9 mouse cellular contexts compared by ENCODE assay signal in the genomic region with DNA sequence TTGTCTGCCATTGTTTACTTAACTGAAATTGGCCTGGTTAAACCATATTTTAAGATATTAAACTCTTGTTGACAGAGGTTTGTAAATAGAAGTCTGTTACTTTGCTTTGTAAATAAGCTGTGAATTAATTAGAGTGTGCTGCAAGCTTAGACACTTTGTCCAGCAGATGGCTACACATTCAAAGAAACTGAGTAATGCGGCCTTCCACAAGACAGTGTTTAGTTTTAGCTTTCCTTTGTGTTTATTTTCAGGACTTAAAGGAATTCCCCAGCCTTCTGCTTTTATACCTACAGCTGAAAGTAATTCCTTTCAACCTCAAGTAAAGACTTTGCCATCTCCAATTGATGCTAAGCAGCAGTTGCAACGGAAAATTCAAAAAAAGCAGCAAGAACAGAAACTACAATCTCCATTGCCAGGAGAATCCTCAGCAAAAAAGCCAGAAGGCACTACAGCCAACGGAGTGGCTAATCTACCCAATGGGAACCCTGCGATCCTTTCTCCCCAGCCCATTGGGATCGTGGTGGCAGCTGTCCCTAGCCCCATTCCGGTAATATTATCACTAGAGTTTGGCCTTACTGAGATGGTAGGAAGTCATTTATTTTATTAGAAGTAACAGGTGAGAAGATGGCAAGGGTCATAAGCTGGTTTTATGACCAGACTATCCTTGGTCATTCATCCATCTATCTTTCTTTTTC. TPM values are rescaled to one million over a fixed set of nuclear protein-coding genes. Genes with fewer than 3 reads are reported as not detected.
DNase-seq lines count a peak whose midpoint lies in the region; ATAC-seq and TF ChIP-seq lines count a peak whose summit lies in the region.
"Had no signal": no experiment of that assay in that cellular context is flagged by ENCODE, and none has a peak within 500 bp of the region (broad histone marks: within the 10 kb centered on the region; RNA-seq: fewer than 3 reads in every experiment).

No protein-coding gene starts in this region.

- no peaks in the 10 kb centered on the region for H3K27me3 ChIP-seq in heart, adult 2 months (ENCODE audit: control insufficient read depth, insufficient read depth, low read length)
- H3K27me3 ChIP-seq in neural tube, embryonic 15.5 days (replicated peaks): no peaks in the 10 kb centered on the region
- no peaks in the 10 kb centered on the region for H3K27me3 ChIP-seq in hindbrain, embryonic 14.5 days (ENCODE audit: control insufficient read depth, insufficient read depth, low read length)
- no peaks in the 10 kb centered on the region for H3K27me3 ChIP-seq in stomach, postnatal 0 days (ENCODE audit: control insufficient read depth, insufficient read depth, low read length)

- H3K4me3 ChIP-seq in heart, adult 2 months: no peak overlapping the region
- no peak overlapping the region for H3K4me3 ChIP-seq in neural tube, embryonic 15.5 days (replicated peaks)
- H3K4me3 ChIP-seq in hindbrain, embryonic 14.5 days (replicated peaks; ENCODE audit: low read length): no peak overlapping the region
- H3K4me3 ChIP-seq in stomach, postnatal 0 days (ENCODE audit: low read depth, low read length): no peak overlapping the region

- no peak overlapping the region for H3K9ac ChIP-seq in heart, adult 2 months (ENCODE audit: low read depth, low read length)
- no peak overlapping the region for H3K9ac ChIP-seq in neural tube, embryonic 15.5 days (replicated peaks)
- no peak overlapping the region for H3K9ac ChIP-seq in hindbrain, embryonic 14.5 days
- H3K9ac ChIP-seq in stomach, postnatal 0 days (ENCODE audit: low read length): no peak overlapping the region

- DNase-seq in heart, adult 2 months: no peak
- no peak for DNase-seq in heart, adult 8-10 months (ENCODE audit: low spot score)
- DNase-seq in neural tube, embryonic 10.5 days (ENCODE audit: extremely low spot score, low spot score): no peak
- peak; percentile 52 for DNase-seq in hindbrain, embryonic 14.5 days (ENCODE audit: low spot score)
- no peak for DNase-seq in stomach, postnatal 0 days (ENCODE audit: low spot score)
- DNase-seq in thymus, postnatal 10 days (ENCODE audit: low spot score in 2 of 2): no peak
- DNase-seq: heart, postnatal 14 days had no signal

- H3K4me2 ChIP-seq in neural tube, embryonic 15.5 days: no peak overlapping the region
- H3K4me2 ChIP-seq in hindbrain, embryonic 14.5 days (replicated peaks): no peak overlapping the region
- no peak overlapping the region for H3K4me2 ChIP-seq in stomach, postnatal 0 days (replicated peaks; ENCODE audit: low read depth)

- intact Hi-C loops in heart, adult 2 months (cut with DNase I): loop anchor here (10.0 kb wide), 1 partner anchor 270 kb away; no protein-coding TSS in a partner anchor

- WGBS in heart, adult 2 months: 69% methylated on average over 6 of the region's 6 CpGs
- 61% methylated on average over 6 of the region's 6 CpGs for WGBS in neural tube, embryonic 15.5 days
- WGBS in hindbrain, embryonic 14.5 days: 70% methylated on average over 6 of the region's 6 CpGs
- 42% methylated on average over 6 of the region's 6 CpGs for WGBS in stomach, postnatal 0 days

- no peak for TF ChIP-seq POLR2A in heart, adult 2 months (IDR thresholded peaks at IDR 0.05; ENCODE audit: insufficient read depth, low read depth, low read length)

- peak; percentile 67 for TF ChIP-seq CTCF in heart, adult 2 months (IDR thresholded peaks at IDR 0.05)
- TF ChIP-seq CTCF in stomach, postnatal 0 days (IDR thresholded peaks at IDR 0.05; ENCODE audit: low read depth): peak; percentile 78

- no peak overlapping the region for H3K27ac ChIP-seq in heart, adult 2 months
- peak overlapping the region; percentile 48; the same call in 1 of the 2 replicates for H3K27ac ChIP-seq in neural tube, embryonic 15.5 days (replicated peaks)
- H3K27ac ChIP-seq in hindbrain, embryonic 14.5 days: 0 out of 2 replicates have a peak overlapping the region, but pooled peaks have one; percentile 36
- no peak overlapping the region for H3K27ac ChIP-seq in stomach, postnatal 0 days (replicated peaks)

- no peak for TF ChIP-seq EP300 in heart, adult 2 months (IDR thresholded peaks at IDR 0.05; ENCODE audit: insufficient read depth, low read depth, low read length)
- TF ChIP-seq EP300 in stomach, postnatal 0 days (optimal IDR thresholded peaks at IDR 0.05): peak; percentile 41

- no peaks in the 10 kb centered on the region for H3K4me1 ChIP-seq in heart, adult 2 months (ENCODE audit: control insufficient read depth, insufficient read depth, low read length)
- no peaks in the 10 kb centered on the region for H3K4me1 ChIP-seq in neural tube, embryonic 15.5 days
- H3K4me1 ChIP-seq in hindbrain, embryonic 14.5 days (replicated peaks; ENCODE audit: control insufficient read depth, insufficient read depth, low read length): no peaks in the 10 kb centered on the region
- H3K4me1 ChIP-seq in stomach, postnatal 0 days (replicated peaks; ENCODE audit: control insufficient read depth, insufficient read depth): no peaks in the 10 kb centered on the region; the same call in 1 of the 2 replicates

- peaks cover 3% of the 10 kb centered on the region for H3K36me3 ChIP-seq in heart, adult 2 months (ENCODE audit: control insufficient read depth, insufficient read depth, low read length)
- peaks cover 45% of the 10 kb centered on the region for H3K36me3 ChIP-seq in neural tube, embryonic 15.5 days
- H3K36me3 ChIP-seq in hindbrain, embryonic 14.5 days (replicated peaks; ENCODE audit: control insufficient read depth, insufficient read depth): peaks cover 61% of the 10 kb centered on the region
- peaks cover 20% of the 10 kb centered on the region for H3K36me3 ChIP-seq in stomach, postnatal 0 days (ENCODE audit: control insufficient read depth, insufficient read depth, low read length)

- no peak for ATAC-seq in neural tube, embryonic 15.5 days (ENCODE audit: low FRiP score)
- ATAC-seq in hindbrain, embryonic 14.5 days (ENCODE audit: low FRiP score): no peak
- no peak for ATAC-seq in stomach, postnatal 0 days (ENCODE audit: low FRiP score, low TSS enrichment)
- no peak for ATAC-seq in monocyte, adult 5-6 weeks (replicated peaks; ENCODE audit: insufficient number of reproducible peaks, low FRiP score, low TSS enrichment, poor library complexity, severe bottlenecking)

- H3K79me2 ChIP-seq in heart, adult 2 months (replicated peaks; ENCODE audit: control insufficient read depth, insufficient read depth, low read length): no peaks in the 10 kb centered on the region; the same call in 1 of the 2 replicates

- H3K9me3 ChIP-seq in neural tube, embryonic 15.5 days (replicated peaks): no peaks in the 10 kb centered on the region
- no peaks in the 10 kb centered on the region for H3K9me3 ChIP-seq in hindbrain, embryonic 14.5 days (ENCODE audit: control insufficient read depth, low read length)
- H3K9me3 ChIP-seq in stomach, postnatal 0 days (ENCODE audit: control insufficient read depth, low read length): no peaks in the 10 kb centered on the region

RNA-seq across cellular contexts. Expression of gene Nedd4, which starts 47.2 kb away (rescaled TPM):
- total RNA-seq in heart, adult 2 months (2021): 100 to 1,000 TPM; 317 to 357 TPM
- polyA plus RNA-seq in heart, adult 2 months (2012; rRNA removed): 129 and 289 TPM in 2 replicates
- 100 to 1,000 TPM; 344 to 366 (median 354) TPM for total RNA-seq in heart, adult 8-10 months (2022)
- polyA plus RNA-seq in neural tube, embryonic 15.5 days (2015; fragmentation: Nextera tagmentation; extraction: Ambion mirVana): 375 and 397 TPM in 2 replicates
- polyA plus RNA-seq in hindbrain, embryonic 14.5 days (2014; fragmentation: Nextera tagmentation; extraction: Ambion mirVana): 478 and 513 TPM in 2 replicates
- 175 and 195 TPM in 2 replicates for polyA plus RNA-seq in stomach, postnatal 0 days (2015; fragmentation: Nextera tagmentation; extraction: Ambion mirVana)
- 69.3 to 109 TPM (median 72.0 TPM) in 3 replicates for total RNA-seq in monocyte, adult 5-6 weeks (2017)

Comparison
In these comparisons a context has a peak if more than half of its experiments do, and no peak if none do; other contexts are left out.
1. H3K27ac ChIP-seq: peak in neural tube, embryonic 15.5 days (single experiment) and hindbrain, embryonic 14.5 days (single experiment); none in heart, adult 2 months (single experiment) and stomach, postnatal 0 days (single experiment).